Mouse (Mus musculus): ENCODE data around the gene Taco1.

GRCm38 (mm10) chr11:106034986-106035385 is 30.9 kb upstream of the Taco1 start:
- TF ChIP-seq CTCF (conservative IDR thresholded peaks at IDR 0.05; ENCODE audit: insufficient read depth, insufficient read length, low read depth, low read length) (no peak), POLR2A (IDR thresholded peaks at IDR 0.05; ENCODE audit: low read depth, low read length) (no peak)
